Mouse (Mus musculus) right cerebral cortex, postnatal 14 days (tissue): ENCODE data around the gene Icam2.

Experiments
- DNase-seq: peaks from one replicate; pipeline ENCODE4 v3.0.0; 2022

Icam2 gene

DNA sequence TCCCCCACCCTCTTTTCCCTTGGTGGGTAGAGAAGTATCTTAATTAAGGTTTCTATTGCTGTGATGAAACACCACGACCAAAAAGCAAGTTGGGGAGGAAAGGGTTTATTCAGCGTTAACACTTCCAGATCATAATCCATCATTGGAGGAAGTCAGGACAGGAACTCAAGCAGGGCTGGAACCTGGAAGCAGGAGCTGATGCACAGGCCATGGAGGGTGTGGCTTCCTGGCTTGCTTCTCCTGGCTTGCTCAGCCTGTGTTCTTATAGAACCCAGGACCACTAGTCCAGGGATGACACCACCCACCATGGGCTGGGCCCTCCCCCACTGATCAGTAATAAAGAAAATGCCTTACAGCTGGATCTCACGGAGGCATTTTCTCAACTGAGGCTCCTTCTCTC, 2.9 kb upstream of the Icam2 start:
- no peak for DNase-seq

DNA sequence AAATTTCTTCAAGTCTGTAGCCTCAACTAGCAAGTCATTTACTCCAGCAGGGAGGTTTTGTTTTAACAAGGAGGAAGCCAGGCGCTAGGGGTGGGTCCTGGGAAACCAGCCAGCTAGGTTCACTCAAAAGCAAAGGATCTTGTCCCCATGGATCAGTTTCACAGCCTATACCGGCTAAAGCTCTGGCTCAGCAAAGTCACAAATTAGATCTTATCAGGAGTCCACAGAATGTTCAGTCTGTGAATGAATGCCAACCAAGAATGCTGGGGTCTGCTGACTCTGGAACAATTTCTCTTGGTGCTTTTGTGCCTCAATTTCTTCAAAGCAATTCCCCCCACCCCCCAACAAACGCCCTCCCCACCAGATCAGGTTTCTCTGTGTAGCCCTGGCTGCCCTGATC, 1.7 kb upstream of the Icam2 start:
- no peak for DNase-seq

DNA sequence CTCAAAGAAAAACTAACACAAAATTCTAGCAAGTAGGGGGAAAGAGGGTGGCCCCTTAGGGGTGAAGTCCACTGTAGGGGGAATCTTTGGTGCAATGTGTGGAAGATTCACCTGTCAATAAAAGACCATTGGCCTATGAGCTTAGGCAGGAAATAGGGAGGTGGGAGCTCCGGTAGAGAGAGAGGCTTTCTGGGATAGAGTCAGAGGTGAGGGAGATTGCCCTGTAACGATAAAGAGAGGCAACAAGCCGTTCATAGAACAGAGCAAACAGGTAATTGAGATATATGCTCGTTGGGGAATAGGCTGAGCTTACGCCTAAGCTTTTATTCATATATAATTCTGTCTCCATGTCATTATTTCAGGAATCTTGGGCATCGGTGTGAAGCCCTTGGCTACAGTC, 855 bp downstream of the Icam2 start:
- DNase-seq, result no peak

DNA sequence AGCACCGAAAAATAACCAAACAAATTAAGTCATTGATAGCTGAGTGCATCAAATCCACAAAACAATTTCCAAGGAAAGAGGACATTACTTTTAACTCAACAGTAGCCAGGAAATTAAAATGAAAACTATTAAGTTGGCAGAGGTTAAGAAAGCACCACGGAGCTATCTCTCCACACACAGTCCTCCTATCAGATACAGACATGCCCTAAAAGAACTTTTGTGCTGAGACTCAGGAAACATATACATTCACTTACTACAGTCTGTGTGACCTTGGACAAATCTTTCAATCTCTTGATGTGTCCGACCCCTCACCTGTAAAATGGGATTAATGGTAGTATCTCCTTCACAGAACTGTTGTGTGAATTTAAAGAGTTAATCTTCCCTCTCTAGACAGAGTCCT, 1.5 kb downstream of the Icam2 start:
- DNase-seq, result no peak

DNA sequence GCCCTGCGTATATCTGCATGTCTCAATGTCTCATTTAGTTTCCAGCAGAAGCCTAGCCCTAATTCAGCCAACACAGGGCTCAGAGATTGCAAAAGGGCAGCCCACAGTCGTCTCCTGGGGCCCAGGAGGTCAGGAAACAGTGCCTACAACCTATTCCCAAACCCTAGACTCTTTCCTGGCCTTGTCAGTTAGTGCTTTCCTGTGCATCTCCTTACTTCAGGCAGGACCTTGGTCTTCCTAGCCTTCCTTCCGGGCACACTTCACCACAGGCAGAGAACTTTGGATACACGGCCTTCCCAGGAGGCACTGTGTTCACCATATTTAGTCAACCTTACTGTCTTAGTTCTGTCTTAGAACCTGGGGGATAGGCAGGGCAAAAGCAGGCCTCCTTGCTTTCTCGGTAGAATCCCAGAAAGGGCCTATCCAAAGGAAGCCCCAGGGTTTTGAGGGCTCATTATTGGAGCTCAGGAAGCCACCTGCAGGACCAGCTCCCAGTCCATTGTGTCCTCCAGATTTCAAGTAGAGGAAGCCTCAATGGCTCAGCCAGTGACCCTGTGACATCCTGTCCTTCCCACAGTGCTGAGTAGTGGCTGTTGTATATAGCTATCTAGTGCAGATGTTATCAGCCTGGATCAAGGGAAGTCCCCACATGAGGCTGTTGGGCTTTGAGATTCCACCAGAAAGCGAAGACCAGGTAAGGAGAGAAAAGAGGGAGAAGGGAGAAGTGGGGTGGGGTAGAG, 4.7 kb downstream of the Icam2 start:
- DNase-seq, result no peak

DNA sequence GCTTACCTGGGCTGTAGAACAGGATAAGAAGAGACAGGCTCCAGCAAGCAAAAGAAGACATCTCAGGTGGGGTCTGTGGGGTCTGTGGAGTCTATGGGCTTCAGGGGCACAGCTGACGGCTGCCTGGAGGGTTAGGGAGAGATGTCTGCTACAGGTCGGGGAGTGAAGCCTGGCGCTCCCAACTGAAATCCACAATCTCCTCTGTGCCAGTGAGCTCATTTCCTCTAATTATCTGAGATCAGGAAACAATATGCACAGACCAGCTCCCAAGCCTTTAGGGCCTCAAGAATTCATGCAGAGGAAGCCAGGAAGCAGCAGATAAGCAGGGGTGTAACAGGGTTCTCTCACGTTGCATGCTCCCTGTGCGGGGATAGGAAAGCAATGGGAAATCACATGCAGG, 5.5 kb downstream of the Icam2 start:
- DNase-seq, result no peak

DNA sequence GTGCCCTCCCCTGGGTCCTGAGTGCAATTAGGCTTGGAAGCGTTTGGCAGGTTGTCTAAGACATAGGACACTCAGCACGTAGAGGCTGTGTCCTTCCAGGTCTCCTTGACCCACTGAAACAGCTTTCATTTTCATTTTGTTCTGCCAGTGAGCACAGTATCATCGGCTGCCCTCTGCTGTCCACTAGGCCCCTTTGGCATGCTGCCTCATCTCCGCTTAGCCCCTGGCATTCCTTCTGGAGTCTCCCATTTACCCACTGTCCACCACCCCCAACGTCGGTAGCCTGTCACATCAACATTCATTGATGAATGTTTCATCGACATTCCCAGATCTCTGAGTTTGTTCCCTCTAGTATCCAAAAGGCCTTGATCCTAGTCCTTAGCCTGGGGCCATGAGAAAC, 6.0 kb downstream of the Icam2 start:
- no peak for DNase-seq

DNA sequence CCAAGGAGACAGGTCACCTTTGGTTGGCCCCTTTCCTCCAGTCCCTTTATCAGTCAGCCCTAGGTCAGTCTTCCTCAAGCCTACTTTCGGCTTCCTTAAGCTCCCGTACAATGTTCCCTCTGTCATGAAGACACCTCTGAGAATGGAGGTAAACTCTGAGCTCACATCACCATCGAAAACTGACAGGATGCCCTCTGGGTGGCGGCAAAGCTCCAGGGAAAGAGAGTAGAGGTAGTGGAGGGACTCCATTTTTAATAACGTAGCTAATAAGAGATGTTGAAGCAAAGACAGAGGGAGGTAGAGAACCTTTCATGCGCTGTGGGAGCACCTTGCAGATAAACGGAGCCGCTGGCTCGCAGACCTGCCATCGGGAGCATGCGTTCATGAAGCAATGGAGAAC, 6.9 kb downstream of the Icam2 start:
- no peak for DNase-seq

DNA sequence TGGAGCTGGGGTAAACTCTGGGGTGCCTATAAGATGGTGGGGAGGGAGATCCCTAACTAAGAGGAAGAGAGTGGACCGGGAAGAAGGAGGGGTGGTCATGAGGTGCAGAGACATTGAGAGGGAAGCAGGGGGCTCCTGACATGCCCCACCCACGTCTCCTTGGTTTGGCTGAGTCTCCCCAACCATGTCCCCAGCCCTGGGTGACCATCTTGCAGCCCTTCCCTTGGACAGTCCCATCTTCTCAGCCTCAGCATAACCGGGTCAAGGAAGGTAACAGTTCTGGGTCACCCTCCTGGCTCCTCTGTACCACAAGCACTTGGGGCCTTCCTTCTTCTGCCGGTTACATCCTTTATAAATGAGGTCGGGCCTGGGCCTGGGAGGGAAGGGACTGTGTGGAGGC, 12.9 kb downstream of the Icam2 start:
- DNase-seq, result no peak

DNA sequence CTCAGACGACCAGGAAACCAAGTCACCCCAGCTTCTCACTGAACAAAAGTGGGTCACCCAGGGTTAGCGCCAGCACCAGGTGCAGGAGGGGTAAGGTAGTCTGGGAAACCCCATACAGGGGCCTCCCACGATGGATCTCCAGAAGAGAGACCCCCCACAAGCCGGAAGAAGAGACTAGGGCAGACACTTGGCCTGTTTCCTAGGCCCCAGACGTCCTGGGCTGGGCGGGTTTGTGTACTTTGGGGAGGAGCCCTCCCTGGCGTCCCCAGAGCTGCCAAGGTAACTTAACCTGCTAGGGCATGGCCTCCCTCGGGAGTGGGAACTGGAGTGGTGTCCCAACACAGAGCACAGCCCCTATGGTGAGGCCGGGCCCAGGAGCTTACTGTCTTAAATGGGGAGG, 13.3 kb downstream of the Icam2 start:
- DNase-seq, result no peak

DNA sequence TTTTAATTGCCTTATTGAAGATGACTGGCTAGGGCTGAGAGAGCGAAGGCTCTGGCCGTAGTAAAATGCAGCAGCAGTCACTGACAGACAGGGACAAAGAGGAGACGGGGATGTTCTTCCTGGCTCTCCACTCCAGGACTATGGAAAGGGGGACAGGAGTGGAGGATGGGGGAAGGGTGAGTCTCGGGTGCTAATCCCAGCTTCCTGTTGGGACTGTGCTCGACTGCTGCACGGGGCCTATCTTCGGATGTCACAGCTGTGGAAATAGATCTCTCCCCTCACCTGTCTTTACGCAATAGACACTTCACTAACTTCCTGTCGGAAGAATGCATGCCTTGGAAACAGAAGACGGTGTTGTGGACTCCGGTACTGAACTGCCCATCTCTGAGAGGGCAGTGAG, 13.9 kb downstream of the Icam2 start:
- DNase-seq, result no peak

DNA sequence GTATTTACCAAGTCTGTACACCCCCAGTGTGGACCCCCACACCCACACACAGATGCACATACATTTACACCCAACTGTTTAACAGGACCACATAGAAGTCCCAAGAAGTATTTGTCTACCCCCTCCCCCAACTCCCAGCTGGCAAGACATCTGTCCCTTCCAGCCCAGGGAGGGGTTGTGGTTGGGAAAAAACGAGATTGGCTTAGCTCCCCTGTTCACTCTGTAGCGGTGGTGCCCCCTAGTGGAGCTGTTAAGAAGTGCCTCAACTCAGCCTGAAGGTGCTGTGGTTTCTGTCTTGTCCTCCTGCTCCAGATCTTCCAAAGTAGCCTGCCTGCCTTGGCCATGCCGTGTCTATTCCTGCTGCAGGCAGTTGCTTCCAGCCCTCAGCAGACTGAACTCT, 21.6 kb downstream of the Icam2 start:
- DNase-seq, result peak; percentile 84

DNA sequence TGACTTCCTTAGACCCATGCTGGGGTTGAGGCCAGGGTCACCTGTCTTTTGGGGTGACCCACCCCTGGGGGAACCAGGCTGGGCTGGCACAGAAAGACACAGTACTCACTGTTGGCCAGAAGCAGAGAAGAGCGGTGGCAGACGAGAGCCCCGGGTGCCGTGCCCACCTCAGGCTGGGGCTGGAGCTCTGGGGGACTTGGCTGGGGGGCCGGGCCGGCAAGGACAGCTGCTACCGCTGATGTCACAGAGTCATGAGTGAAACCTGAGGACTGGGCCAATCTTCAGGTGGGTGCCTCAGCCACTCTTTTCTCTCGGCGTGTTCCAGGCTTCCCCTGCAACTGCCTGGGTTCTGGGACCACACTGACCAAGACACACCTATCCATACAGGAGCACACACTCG, 22.5 kb downstream of the Icam2 start, which contains the start of gene Prr29:
Gene Prr29, plus strand, starts transcription at position 107 of the 400 bp plus-strand sequence.
- DNase-seq, result no peak

DNA sequence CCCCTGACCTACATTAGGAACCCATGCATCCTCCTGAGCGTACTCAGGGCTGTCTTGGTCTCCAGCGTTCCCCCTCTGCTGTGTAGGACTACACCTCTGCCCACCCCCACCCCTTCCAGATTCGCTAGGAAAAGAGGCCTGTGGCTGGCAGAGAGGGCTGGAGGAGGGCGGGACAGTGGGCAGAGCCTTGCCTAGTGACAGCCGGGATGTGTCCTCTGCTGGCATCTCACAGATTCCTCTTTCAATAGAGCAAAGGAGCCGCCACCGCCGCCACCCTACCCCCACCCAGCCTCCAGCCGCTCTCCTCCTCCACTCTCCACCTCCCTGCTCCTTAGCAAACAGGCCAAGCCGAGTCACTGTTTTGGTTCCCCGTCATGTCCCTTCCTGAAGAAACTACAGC, 23.2 kb downstream of the Icam2 start:
- peak; percentile 25 for DNase-seq

DNA sequence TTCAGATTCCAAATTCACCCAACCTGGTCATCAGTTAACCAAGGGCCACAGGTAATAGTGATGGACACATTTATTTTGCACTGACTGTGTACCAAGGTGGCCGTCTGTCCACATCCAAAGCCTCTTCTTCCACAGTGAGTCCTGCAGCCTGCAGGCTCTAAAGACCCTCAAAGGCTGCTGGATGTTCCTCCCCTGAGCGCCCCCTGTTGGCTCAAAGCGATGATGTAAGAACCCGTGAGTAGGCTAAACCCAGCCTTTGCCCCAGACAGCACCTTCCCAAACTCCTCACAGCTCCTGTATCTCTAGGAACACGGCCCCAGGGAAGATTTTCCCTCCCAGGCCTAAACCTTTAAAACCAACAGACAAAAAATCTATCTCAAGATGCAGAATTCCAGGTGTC, 28.5 kb downstream of the Icam2 start:
- no peak for DNase-seq

DNA sequence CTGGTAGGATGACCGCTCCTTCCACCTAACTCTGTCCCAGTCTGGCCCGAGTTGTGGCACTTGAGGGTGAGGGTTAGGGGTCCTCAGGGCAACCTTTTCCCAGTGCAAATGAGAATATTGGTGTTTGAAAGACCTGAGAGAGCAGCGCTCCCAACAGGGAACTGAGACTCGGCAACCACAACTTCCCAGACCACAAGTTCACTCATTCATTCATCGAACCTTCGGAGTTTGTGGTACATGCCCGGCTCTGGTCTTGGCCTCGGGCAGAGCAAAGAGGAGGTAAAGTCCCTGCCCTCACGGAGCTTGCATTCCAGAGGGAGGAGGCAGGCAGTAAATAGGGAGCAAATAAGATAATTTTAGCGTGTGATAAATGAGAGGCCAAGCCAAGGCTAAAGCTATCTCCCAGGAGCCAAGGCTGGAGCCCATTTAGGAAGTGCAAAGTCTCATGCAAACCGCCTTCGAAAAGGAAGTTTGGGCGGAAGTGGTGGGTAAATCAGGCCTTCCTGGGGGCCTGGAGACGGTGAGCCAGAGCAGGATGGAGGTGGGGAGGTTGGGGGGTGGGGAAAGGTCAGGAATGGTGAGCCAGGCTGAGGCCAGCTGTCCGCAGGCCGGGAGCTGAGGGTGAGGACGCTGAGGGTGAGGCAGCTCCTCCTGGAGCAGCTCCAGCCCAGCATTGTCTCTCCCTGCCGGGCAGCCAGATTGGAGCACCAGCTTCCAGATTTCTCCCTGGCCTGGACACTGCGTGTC, 32.3 kb downstream of the Icam2 start:
- no peak for DNase-seq

DNA sequence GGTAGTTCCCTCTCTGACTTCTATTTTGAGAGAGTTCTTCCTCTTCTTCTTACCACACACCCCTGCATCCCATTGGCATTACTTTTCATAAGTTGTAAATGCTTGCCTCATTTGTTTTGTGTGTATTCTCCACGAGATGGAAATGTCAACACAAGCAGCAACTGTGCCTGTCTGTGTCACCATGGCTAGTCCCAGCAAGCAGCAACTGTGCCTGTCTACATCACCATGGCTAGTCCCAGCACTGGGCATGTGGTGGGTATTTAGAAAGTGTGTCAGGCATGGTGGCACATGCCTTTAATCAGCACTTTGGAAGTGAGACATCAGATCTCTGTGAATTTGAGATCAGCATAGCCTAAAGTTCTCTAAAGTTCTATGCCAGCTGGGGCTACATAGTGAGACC, 33.7 kb downstream of the Icam2 start:
- no peak for DNase-seq

DNA sequence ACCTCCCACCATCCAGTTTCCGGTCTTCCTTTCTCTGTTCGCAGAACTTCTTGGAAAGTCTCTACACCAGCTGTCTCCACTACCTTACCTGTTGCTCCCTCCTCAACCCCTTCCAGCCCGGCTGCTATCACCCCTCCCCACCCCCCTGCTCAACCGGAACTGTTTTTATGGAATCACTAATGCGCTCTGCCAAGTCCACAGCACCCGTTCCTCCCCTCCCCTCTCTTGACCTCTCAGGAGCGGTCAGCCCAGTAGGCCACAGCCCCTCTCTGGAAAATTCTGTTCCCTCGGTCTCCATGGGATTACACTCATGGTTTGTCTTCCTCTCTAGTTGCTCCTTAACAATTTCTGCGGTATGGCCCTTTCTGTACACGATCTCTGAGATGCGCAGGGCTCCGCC, 34.7 kb downstream of the Icam2 start, which contains the start of gene Scn4a:
Gene Scn4a, minus strand, starts transcription at position 101 of the 400 bp plus-strand sequence.
- DNase-seq, result no peak

DNA sequence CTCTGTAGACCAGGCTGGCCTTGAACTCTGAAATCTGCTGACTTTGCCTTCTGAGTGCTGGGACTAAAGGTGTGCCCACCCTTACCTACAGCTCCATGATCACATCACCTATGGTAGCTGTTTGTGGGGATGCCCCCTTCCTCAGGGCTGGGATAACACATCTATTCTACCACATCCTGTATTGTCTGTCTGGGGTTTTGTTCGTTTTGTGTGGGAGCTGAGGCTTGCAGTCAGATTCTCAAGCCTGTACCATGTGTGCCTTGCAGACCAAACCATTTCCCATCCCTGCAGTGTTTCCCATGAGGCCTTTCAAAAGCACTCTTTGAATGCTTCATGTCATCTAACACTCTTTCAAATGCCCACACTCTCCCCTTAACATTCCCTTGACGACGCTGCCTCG, 35.9 kb downstream of the Icam2 start:
- no peak for DNase-seq

DNA sequence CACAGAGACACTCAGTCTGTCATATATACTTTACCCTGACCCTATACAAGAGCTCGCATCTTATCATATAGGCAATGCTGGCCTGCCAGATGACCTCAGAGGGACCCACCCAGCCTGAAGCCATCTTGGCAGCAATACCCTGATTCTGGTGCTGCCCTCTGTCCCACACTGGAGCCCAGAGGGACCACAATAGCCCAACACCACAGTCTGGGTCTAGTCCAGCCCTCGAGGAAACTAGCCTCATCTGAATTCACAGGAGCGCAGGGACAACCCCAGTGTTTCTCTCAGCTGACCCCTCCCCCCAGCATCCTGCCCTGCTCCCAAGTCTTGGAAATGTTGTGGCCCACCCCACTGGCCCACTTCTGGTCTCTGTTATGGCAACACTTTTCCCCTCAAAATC, 36.6 kb downstream of the Icam2 start:
- DNase-seq, result no peak

DNA sequence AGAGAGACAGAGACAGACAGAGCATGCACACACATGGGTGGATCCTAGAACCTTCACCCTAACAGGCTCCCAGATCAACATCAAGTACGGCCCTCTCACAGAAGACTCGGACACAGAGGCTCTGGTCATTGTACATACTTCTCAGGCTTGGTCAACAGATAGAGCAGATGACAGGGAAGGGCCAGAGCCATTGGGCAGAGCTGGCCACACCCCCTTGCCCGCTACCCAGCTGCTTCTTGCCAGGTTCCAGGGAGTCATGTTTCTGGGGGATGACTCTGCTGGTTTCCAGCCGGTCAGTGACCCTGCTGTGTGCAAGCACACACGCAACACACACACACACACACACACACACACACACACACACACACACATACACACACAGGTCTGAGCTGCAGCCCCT, 37.0 kb downstream of the Icam2 start:
- no peak for DNase-seq

DNA sequence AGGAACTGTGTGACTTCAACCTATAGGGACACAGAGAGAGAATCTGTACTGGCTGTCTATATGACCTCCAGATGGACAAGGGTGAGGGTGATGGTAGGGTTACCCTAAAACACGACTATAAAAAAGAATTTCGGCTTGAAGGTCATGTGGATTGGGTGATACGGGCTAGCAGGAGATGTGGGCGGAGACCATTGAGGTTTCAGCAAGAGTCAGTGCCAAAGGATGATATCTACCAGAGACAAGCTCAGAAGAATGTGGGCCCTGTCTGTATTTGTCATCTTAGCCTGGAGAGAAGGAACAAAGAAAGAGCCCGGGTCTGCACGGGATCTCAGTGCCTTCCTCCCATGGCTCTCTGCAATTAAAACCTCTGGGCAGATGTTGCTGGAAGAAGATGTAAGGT, 38.1 kb downstream of the Icam2 start:
- no peak for DNase-seq

DNA sequence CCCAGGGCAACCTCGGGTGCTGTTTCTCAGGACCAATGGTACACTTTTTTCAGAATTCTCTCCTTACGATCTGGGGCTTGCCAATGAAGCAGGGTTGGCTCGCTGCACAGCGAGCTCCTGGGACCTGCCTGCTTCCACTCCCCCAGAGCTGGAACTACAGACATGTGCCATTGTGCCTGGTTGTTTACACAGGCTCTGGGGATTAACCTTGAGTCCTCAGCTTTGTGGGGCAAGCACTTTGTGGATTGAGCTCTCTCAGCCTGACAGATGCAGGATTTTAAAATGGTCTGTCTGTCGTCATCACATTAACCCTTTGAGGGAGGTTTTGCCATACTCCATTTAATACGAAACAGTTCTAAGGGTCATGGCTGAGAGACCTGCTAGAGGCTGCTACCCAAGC, 43.0 kb downstream of the Icam2 start:
- no peak for DNase-seq

DNA sequence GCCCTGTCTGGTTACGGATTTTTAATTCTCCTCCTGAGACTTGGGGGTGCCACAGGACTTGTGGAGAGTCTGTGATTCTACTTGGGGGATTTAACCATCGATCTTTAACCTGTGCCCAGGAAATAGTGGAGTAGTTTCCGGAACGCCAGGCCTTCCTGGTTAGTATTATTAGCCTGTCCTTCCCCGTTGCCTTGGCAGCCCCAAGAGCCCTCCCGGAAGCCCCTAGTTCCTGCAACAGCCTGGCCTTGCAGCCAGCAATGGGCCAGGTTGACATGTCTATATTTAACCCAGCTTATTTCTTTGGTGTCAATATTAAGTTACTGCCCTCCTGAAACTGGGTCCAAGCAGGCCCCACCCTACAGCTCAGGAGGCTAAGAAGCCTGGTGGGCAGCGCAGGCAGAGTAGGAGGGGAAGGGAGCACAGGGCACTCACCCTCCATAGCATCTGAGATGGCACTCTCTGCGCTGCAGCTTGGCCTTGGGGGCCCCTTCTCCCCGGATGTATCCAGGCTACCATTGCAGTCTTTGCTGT, 46.8 kb downstream of the Icam2 start:
- DNase-seq, result no peak
